Mouse (Mus musculus) stomach, embryonic 15.5 days (tissue): ENCODE data around the gene Vpreb1. TPM values are rescaled to one million over a fixed set of nuclear protein-coding genes. Genes with fewer than 3 reads are reported as not detected.

ENCODE experiments used
- ATAC-seq: fragments of 200-750 bp; cut with Nextera tagmentation; 2 replicates; pipeline ENCODE4 v1.8.0; 2017; ENCODE audit warnings: low read depth, moderate number of reproducible peaks, moderate TSS enrichment; ENCODE audit not compliant: insufficient read depth, low FRiP score
- H3K27ac ChIP-seq: fragments of 300-500 bp; sonication (generic); 2 replicates; pipeline ENCODE4 v1.5.1; 2015; ENCODE audit warnings: mild to moderate bottlenecking, inconsistent platforms
- H3K27me3 ChIP-seq: fragments of 300-500 bp; sonication (generic); replicated peaks from 2 replicates; pipeline ENCODE4 v1.6.1; 2015; ENCODE audit warnings: inconsistent platforms
- H3K36me3 ChIP-seq: fragments of 300-500 bp; sonication (generic); 2 replicates; pipeline ENCODE4 v1.6.1; 2015; ENCODE audit warnings: inconsistent platforms
- H3K4me1 ChIP-seq: fragments of 300-500 bp; sonication (generic); 2 replicates; pipeline ENCODE4 v1.6.1; 2015; ENCODE audit warnings: inconsistent platforms
- H3K4me2 ChIP-seq: fragments of 300-500 bp; sonication (generic); 2 replicates; pipeline ENCODE4 v1.6.1; 2015; ENCODE audit warnings: mild to moderate bottlenecking, inconsistent platforms
- H3K4me3 ChIP-seq: fragments of 300-500 bp; sonication (generic); replicated peaks from 2 replicates; pipeline ENCODE4 v1.5.1; 2015; ENCODE audit warnings: inconsistent platforms
- H3K9ac ChIP-seq: fragments of 300-500 bp; sonication (generic); 2 replicates; pipeline ENCODE4 v1.6.1; 2015; ENCODE audit warnings: inconsistent platforms
- H3K9me3 ChIP-seq: fragments of 300-500 bp; sonication (generic); 2 replicates; pipeline ENCODE4 v1.6.1; 2016; ENCODE audit warnings: inconsistent platforms
- WGBS: fragments of 180-500 bp; shearing (Covaris S2); methylation state at CpG from one replicate; pipeline ENCODE4 v1.1.7; 2015; 5-methylcytosine and 5-hydroxymethylcytosine counted together
- polyA plus RNA-seq: library from polyadenylated mRNA; unstranded; fragments of >200 nt; fragmentation: Nextera tagmentation; extraction: Ambion mirVana; gene quantifications from 2 replicates; pipeline ENCODE4 v1.2.1, GENCODE M21; 2015

The Vpreb1 gene
- polyA plus RNA-seq, 1 experiment from 2014 or later: 3.0 TPM

- Histone ChIP-seq H3K27ac (no peak overlapping the region), H3K9me3 (no peaks in the 10 kb centered on the region), H3K36me3 (no peaks in the 10 kb centered on the region), H3K4me3 (no peak overlapping the region), H3K4me2 (no peak overlapping the region), H3K27me3 (no peaks in the 10 kb centered on the region), H3K4me1 (no peaks in the 10 kb centered on the region), H3K9ac (no peak overlapping the region)
- ATAC-seq: no peak
- WGBS: 86% methylated on average over 3 of the region's 3 CpGs
Observed at GRCm38 (mm10) chr16:16852411-16852810, 18.2 kb downstream of the Vpreb1 start.

- Histone ChIP-seq H3K4me2 (no peak overlapping the region), H3K9ac (no peak overlapping the region), H3K4me3 (no peak overlapping the region), H3K4me1 (no peaks in the 10 kb centered on the region), H3K27ac (no peak overlapping the region), H3K9me3 (no peaks in the 10 kb centered on the region), H3K27me3 (no peaks in the 10 kb centered on the region), H3K36me3 (no peaks in the 10 kb centered on the region)
- ATAC-seq: no peak
Observed at GRCm38 (mm10) chr16:16849196-16849595, 21.4 kb downstream of the Vpreb1 start.

GRCm38 (mm10) chr16:16829671-16830070 is 41.0 kb downstream of the Vpreb1 start:
- no peak overlapping the region for H3K4me3 ChIP-seq
- peak overlapping the region; percentile 89 for H3K4me2 ChIP-seq
- ATAC-seq: no peak
- no peaks in the 10 kb centered on the region for H3K27me3 ChIP-seq
- H3K4me1 ChIP-seq: peaks cover 7% of the 10 kb centered on the region; the same call in 1 of the 2 replicates
- no peaks in the 10 kb centered on the region for H3K36me3 ChIP-seq
- H3K9ac ChIP-seq: no peak overlapping the region
- WGBS: 79% methylated on average over 3 of the region's 3 CpGs
- H3K27ac ChIP-seq: no peak overlapping the region
- no peaks in the 10 kb centered on the region for H3K9me3 ChIP-seq

GRCm38 (mm10) chr16:16828757-16829615 is 41.7 kb downstream of the Vpreb1 start, which contains the start of gene Spag6l:
Spag6l (minus strand) TSS chr16:16829456.
- 0 out of 2 replicates have a peak within 1 kb of the TSS, but pooled peaks have one; percentile 19 for H3K9ac ChIP-seq
- H3K4me1 ChIP-seq: peaks cover 7% of the 10 kb centered on the region; the same call in 1 of the 2 replicates
- peak within 1 kb of the TSS; percentile 89 for H3K4me2 ChIP-seq
- no peaks in the 10 kb centered on the region for H3K9me3 ChIP-seq
- peak within 1 kb of the TSS; percentile 45 for H3K4me3 ChIP-seq
- no peaks in the 10 kb centered on the region for H3K36me3 ChIP-seq
- 7% methylated on average over 33 of the region's 33 CpGs for WGBS
- no peaks in the 10 kb centered on the region for H3K27me3 ChIP-seq
- peak; percentile 73 for ATAC-seq
- H3K27ac ChIP-seq: no peak within 1 kb of the TSS

- no peaks in the 10 kb centered on the region for H3K36me3 ChIP-seq
- H3K4me1 ChIP-seq: peaks cover 7% of the 10 kb centered on the region; the same call in 1 of the 2 replicates
- H3K27me3 ChIP-seq: no peaks in the 10 kb centered on the region
- 97% methylated on average over 2 of the region's 2 CpGs for WGBS
- no peak overlapping the region for H3K27ac ChIP-seq
- no peak overlapping the region for H3K4me3 ChIP-seq
- H3K9me3 ChIP-seq: no peaks in the 10 kb centered on the region
- no peak overlapping the region for H3K9ac ChIP-seq
- ATAC-seq: no peak
- H3K4me2 ChIP-seq: no peak overlapping the region
Observed at GRCm38 (mm10) chr16:16826223-16826622, 44.4 kb downstream of the Vpreb1 start.

GRCm38 (mm10) chr16:16825476-16825875 is 45.2 kb downstream of the Vpreb1 start:
- no peak overlapping the region for H3K9ac ChIP-seq
- ATAC-seq: no peak

More at GRCm38 (mm10) chr16:16825476-16825875, 45.2 kb downstream of the Vpreb1 start:
- 53% methylated on average over 5 of the region's 5 CpGs for WGBS
- H3K9me3 ChIP-seq: no peaks in the 10 kb centered on the region
- no peaks in the 10 kb centered on the region for H3K36me3 ChIP-seq
- H3K27ac ChIP-seq: no peak overlapping the region
- no peak overlapping the region for H3K4me3 ChIP-seq
- no peaks in the 10 kb centered on the region for H3K27me3 ChIP-seq
- H3K4me2 ChIP-seq: no peak overlapping the region
- H3K4me1 ChIP-seq: peaks cover 7% of the 10 kb centered on the region; the same call in 1 of the 2 replicates

Other genes starting within 250 kb of the Vpreb1 start
- not detected in 2 replicates for gene Olfr19, start 194.4 kb downstream of the Vpreb1 start, polyA plus RNA-seq
- 0.24 and 0.27 TPM in 2 replicates for gene Spag6l, start 41.4 kb downstream of the Vpreb1 start, polyA plus RNA-seq
- 1.2 and 1.6 TPM in 2 replicates for gene Igll1, start 6.9 kb downstream of the Vpreb1 start, polyA plus RNA-seq
- gene Top3b, start 107 bp downstream of the Vpreb1 start, polyA plus RNA-seq: 53.5 and 54.9 TPM in 2 replicates
- gene Ppm1f, start 25.6 kb upstream of the Vpreb1 start, polyA plus RNA-seq: 17.9 and 21.0 TPM in 2 replicates
- 153 and 156 TPM in 2 replicates for gene Mapk1, start 112.5 kb upstream of the Vpreb1 start, polyA plus RNA-seq
- gene Ypel1, start 198.9 kb upstream of the Vpreb1 start, polyA plus RNA-seq: 16.9 and 20.7 TPM in 2 replicates
- gene Ppil2, start 240.4 kb upstream of the Vpreb1 start, polyA plus RNA-seq: 118 and 131 TPM in 2 replicates